In genomic region chr14:111822047-111822730, GRCm38 (mm10) we compare ENCODE assay signal across 17 mouse cellular contexts.
"Had no signal": no experiment of that assay in that cellular context is flagged by ENCODE, and none has a peak within 500 bp of the region (broad histone marks: within the 10 kb centered on the region; RNA-seq: fewer than 3 reads in every experiment).

No protein-coding gene starts in this region.

- H3K9me3 ChIP-seq: limb, embryonic 13.5 days; midbrain, embryonic 12.5 days; neural tube, embryonic 13.5 days had no signal

- H3K4me2 ChIP-seq: limb, embryonic 13.5 days; midbrain, embryonic 12.5 days; neural tube, embryonic 13.5 days had no signal

- ATAC-seq: midbrain, embryonic 16.5 days had no signal

- H3K4me3 ChIP-seq: limb, embryonic 13.5 days; midbrain, embryonic 12.5 days; neural tube, embryonic 13.5 days had no signal

- DNase-seq: kidney, adult 9 months; kidney, postnatal 36 days; layer of hippocampus, adult 9-11 months; layer of hippocampus, postnatal 36 days; left cerebral cortex, postnatal 4 days; lung, adult 18-20 months; retina, postnatal 1 day; right cerebral cortex, postnatal 14 days; thymus, adult 18-20 months; thymus, postnatal 14 days had no signal

- H3K36me3 ChIP-seq: limb, embryonic 13.5 days; midbrain, embryonic 12.5 days; neural tube, embryonic 13.5 days had no signal

- H3K4me1 ChIP-seq: limb, embryonic 13.5 days; midbrain, embryonic 12.5 days; neural tube, embryonic 13.5 days had no signal

- H3K27ac ChIP-seq: kidney, postnatal 0 days; limb, embryonic 13.5 days; liver, embryonic 14.5 days; midbrain, embryonic 12.5 days; neural tube, embryonic 13.5 days; stomach, postnatal 0 days had no signal

- H3K9ac ChIP-seq: limb, embryonic 13.5 days; liver, embryonic 14.5 days; midbrain, embryonic 12.5 days; neural tube, embryonic 13.5 days had no signal

- H3K27me3 ChIP-seq: limb, embryonic 13.5 days; midbrain, embryonic 12.5 days; neural tube, embryonic 13.5 days had no signal
